Mouse (Mus musculus): ENCODE results near the gene Pcca. TPM values are rescaled to one million over a fixed set of nuclear protein-coding genes. Genes with fewer than 3 reads are reported as not detected.

Gene Pcca
- polyA plus RNA-seq, 1 experiment from 2014 or later: 31.6 TPM

DNA sequence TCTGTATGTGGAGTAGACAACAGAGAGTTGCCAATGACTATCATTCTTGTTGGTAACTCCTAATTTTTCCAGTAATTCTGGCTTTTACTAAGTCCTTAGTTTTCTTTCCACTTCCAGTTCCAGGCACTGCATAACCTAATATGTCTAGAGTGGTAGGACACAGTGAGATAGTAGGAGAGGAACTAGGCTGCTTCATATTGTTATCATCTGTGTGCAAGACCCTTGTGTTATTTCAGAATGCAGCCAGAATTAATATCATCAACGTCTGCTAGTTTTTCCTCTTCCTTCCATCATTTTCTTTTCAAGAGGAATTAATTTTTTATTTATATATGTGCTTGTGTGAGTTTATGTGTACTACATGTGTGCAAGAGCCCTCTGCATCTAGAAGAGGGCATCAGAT, 114.1 kb downstream of the Pcca start:
- ATAC-seq (ENCODE audit: low FRiP score): no peak
- DNase-seq (ENCODE audit: low spot score): no peak

DNA sequence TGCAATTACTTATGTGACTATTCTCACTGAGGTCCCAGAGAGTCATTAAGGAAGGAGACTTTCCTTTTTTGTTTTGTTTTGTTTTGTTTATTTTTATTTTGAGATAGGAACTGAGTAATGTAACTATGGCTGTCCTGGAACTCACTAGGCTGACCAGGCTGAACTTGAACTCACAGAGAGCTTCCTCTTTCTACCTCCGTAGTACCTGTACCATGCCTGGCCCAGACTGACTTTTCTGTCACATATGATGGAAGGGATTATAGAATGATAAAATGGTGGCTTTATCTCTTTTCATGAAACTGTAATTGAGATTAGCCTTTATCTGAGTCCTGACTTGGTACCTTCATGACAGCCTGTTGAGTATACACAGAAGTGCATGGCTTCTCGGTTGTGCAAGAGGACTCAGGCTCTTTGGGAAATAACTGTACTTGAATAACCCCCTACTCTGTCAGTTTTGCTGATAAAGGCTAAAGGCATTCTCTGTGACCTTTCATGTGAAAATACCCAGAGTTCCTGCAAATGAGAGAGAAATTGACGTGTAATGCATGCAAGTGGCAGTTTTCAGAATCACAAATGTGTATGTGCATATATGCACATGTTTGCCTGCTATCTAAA, 115.3 kb downstream of the Pcca start:
- no peak for ATAC-seq (ENCODE audit: low FRiP score)
- Histone ChIP-seq H3K4me3 (ENCODE audit: low read depth, low read length) (no peak overlapping the region), H3K27me3 (ENCODE audit: control insufficient read depth, insufficient read depth, low read length) (no peaks in the 10 kb centered on the region), H3K9me3 (ENCODE audit: control insufficient read depth, low read length) (no peaks in the 10 kb centered on the region), H3K36me3 (ENCODE audit: control insufficient read depth, insufficient read depth, low read length) (no peaks in the 10 kb centered on the region), H3K4me2 (replicated peaks; ENCODE audit: low read depth, low read length) (no peak overlapping the region), H3K9ac (ENCODE audit: low read depth, low read length) (no peak overlapping the region), H3K4me1 (replicated peaks; ENCODE audit: control insufficient read depth, insufficient read depth, low read length) (peaks cover 2% of the 10 kb centered on the region; the same call in 1 of the 2 replicates), H3K27ac (ENCODE audit: low read depth, low read length) (no peak overlapping the region)
- WGBS: 82% methylated on average over 3 of the region's 3 CpGs
- no peak for DNase-seq (ENCODE audit: low spot score)

More for the DNA sequence above, 114.1 kb downstream of the Pcca start:
- H3K27ac ChIP-seq (ENCODE audit: low read depth, low read length): no peak overlapping the region
- no peak overlapping the region for H3K4me3 ChIP-seq (ENCODE audit: low read depth, low read length)
- no peaks in the 10 kb centered on the region for H3K27me3 ChIP-seq (ENCODE audit: control insufficient read depth, insufficient read depth, low read length)
- H3K36me3 ChIP-seq (ENCODE audit: control insufficient read depth, insufficient read depth, low read length): no peaks in the 10 kb centered on the region
- no peaks in the 10 kb centered on the region for H3K9me3 ChIP-seq (ENCODE audit: control insufficient read depth, low read length)
- WGBS: 83% methylated on average over 1 of the region's 1 CpGs
- no peak overlapping the region for H3K4me2 ChIP-seq (replicated peaks; ENCODE audit: low read depth, low read length)
- H3K4me1 ChIP-seq (replicated peaks; ENCODE audit: control insufficient read depth, insufficient read depth, low read length): peaks cover 2% of the 10 kb centered on the region; the same call in 1 of the 2 replicates
- H3K9ac ChIP-seq (ENCODE audit: low read depth, low read length): no peak overlapping the region

DNA sequence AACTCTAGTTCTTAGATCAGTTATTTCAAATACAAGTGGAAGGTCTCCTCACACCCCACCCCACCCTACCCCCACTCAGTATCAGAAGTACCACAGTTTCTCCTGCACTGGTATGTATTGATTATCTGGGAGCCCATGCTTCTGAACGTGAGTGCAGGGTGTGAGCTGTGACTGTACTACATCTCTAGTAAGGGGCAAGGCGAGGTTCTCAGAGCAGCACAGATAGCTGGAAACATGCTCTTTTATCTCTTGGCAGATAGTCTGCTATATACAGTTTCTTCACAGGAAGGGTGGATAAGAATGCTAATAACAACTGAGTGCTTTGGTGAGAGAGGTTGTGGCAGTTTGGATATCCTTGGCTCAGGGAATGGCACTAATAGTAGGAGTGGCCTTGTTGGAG, 117.6 kb downstream of the Pcca start:
- Histone ChIP-seq H3K27me3 (ENCODE audit: control insufficient read depth, insufficient read depth, low read length) (no peaks in the 10 kb centered on the region), H3K36me3 (ENCODE audit: control insufficient read depth, insufficient read depth, low read length) (no peaks in the 10 kb centered on the region), H3K4me2 (replicated peaks; ENCODE audit: low read depth, low read length) (no peak overlapping the region), H3K9me3 (ENCODE audit: control insufficient read depth, low read length) (no peaks in the 10 kb centered on the region), H3K4me1 (replicated peaks; ENCODE audit: control insufficient read depth, insufficient read depth, low read length) (no peaks in the 10 kb centered on the region), H3K4me3 (ENCODE audit: low read depth, low read length) (no peak overlapping the region), H3K27ac (ENCODE audit: low read depth, low read length) (no peak overlapping the region), H3K9ac (ENCODE audit: low read depth, low read length) (no peak overlapping the region)
- DNase-seq (ENCODE audit: low spot score) (no peak), ATAC-seq (ENCODE audit: low FRiP score) (no peak)
- WGBS: 93% methylated on average over 2 of the region's 2 CpGs

DNA sequence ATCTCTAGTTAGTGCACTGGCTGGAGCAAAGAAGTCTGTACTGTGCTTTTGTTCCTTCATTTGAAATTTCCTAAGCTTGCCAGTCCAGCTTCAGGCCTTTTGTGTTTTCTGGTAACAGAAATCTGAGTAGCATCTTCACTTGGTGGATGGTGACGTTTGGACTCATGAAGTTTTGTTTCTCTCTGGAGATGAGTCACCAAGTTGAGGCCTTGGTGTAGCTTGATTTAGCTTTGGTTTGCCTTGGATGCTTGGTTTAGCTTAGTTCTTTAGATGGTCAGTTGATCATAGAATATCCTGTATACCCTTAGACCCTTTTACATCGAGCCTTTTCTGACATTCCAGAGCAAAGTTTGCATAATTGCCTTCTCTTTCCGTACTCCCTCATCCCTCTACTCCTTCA, 141.5 kb downstream of the Pcca start:
- no peak for DNase-seq (ENCODE audit: low spot score)
- Histone ChIP-seq H3K9me3 (ENCODE audit: control insufficient read depth, low read length) (no peaks in the 10 kb centered on the region), H3K4me1 (replicated peaks; ENCODE audit: control insufficient read depth, insufficient read depth, low read length) (no peaks in the 10 kb centered on the region), H3K36me3 (ENCODE audit: control insufficient read depth, insufficient read depth, low read length) (no peaks in the 10 kb centered on the region), H3K9ac (ENCODE audit: low read depth, low read length) (no peak overlapping the region), H3K27me3 (ENCODE audit: control insufficient read depth, insufficient read depth, low read length) (no peaks in the 10 kb centered on the region), H3K4me2 (replicated peaks; ENCODE audit: low read depth, low read length) (no peak overlapping the region), H3K4me3 (ENCODE audit: low read depth, low read length) (no peak overlapping the region), H3K27ac (ENCODE audit: low read depth, low read length) (no peak overlapping the region)
- 80% methylated on average over 3 of the region's 3 CpGs for WGBS
- no peak for ATAC-seq (ENCODE audit: low FRiP score)

DNA sequence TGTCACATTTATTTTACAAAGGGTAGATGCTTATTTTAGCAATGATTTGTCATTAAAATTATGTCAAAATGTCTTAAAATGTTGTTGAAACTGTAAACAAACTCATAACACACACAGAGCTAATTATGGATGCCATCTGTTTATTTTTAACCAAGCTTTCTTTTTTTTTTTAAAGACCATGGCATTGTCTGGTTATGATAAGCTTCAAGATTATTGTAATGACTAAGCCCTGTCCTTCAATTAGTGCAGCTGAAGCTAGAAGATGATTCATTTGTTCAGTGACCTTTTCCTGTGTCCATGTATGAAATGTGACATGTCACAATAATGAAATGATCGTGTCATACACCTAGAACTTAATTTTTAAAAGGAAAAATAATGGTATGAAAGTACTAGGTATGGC, 149.5 kb downstream of the Pcca start:
- no peak overlapping the region for H3K4me3 ChIP-seq (ENCODE audit: low read depth, low read length)
- no peaks in the 10 kb centered on the region for H3K4me1 ChIP-seq (replicated peaks; ENCODE audit: control insufficient read depth, insufficient read depth, low read length)
- no peaks in the 10 kb centered on the region for H3K9me3 ChIP-seq (ENCODE audit: control insufficient read depth, low read length)
- no peaks in the 10 kb centered on the region for H3K36me3 ChIP-seq (ENCODE audit: control insufficient read depth, insufficient read depth, low read length)
- WGBS: 88% methylated on average over 1 of the region's 1 CpGs
- H3K27me3 ChIP-seq (ENCODE audit: control insufficient read depth, insufficient read depth, low read length): no peaks in the 10 kb centered on the region
- no peak overlapping the region for H3K4me2 ChIP-seq (replicated peaks; ENCODE audit: low read depth, low read length)
- ATAC-seq (ENCODE audit: low FRiP score): no peak
- DNase-seq (ENCODE audit: low spot score): no peak
- H3K27ac ChIP-seq (ENCODE audit: low read depth, low read length): no peak overlapping the region
- no peak overlapping the region for H3K9ac ChIP-seq (ENCODE audit: low read depth, low read length)

DNA sequence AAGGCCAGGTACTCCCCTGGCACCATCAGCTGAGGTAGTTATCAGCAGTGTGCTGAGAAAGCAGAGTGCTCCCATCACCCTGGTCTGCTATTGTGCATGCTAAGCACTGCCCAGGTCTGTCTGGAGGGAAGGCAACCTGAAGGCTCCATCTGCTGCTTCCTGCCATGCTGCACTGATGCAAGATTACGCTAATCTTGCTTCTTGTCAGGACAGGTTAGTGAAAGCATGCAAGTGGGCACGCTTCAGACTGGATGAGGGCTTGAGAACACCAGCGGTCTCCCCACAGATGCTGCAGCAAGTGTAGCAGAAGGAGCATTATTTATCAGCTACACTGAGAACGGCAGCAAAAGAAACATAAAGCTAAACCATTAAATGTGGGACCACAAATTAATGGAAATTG, 150.1 kb downstream of the Pcca start:
- no peaks in the 10 kb centered on the region for H3K27me3 ChIP-seq (ENCODE audit: control insufficient read depth, insufficient read depth, low read length)
- no peak overlapping the region for H3K4me2 ChIP-seq (replicated peaks; ENCODE audit: low read depth, low read length)
- H3K36me3 ChIP-seq (ENCODE audit: control insufficient read depth, insufficient read depth, low read length): no peaks in the 10 kb centered on the region
- H3K4me3 ChIP-seq (ENCODE audit: low read depth, low read length): no peak overlapping the region
- no peaks in the 10 kb centered on the region for H3K4me1 ChIP-seq (replicated peaks; ENCODE audit: control insufficient read depth, insufficient read depth, low read length)
- ATAC-seq (ENCODE audit: low FRiP score): no peak
- H3K9me3 ChIP-seq (ENCODE audit: control insufficient read depth, low read length): no peaks in the 10 kb centered on the region
- no peak for DNase-seq (ENCODE audit: low spot score)
- no peak overlapping the region for H3K9ac ChIP-seq (ENCODE audit: low read depth, low read length)
- H3K27ac ChIP-seq (ENCODE audit: low read depth, low read length): no peak overlapping the region
- WGBS: 85% methylated on average over 4 of the region's 4 CpGs

DNA sequence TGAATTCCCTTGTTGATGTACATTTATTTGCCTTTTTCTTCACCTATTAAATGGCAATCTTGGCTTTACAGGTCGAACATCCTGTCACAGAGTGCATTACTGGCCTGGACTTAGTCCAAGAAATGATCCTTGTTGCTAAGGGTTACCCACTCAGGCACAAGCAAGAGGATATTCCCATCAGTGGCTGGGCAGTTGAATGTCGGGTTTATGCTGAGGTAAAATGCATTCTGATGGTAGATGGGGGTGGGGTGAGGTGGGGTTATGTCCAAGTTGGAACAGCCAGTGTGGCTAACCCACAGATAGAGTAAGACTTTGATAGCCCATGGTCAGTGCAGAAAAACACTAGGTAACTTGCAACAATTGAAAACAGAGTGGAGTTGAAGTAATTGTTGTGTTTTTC, 150.7 kb downstream of the Pcca start:
- H3K27ac ChIP-seq (ENCODE audit: low read depth, low read length): no peak overlapping the region
- DNase-seq (ENCODE audit: low spot score) (no peak), ATAC-seq (ENCODE audit: low FRiP score) (0 out of 2 replicates have a peak, but pooled peaks have one; percentile 12)
- H3K9me3 ChIP-seq (ENCODE audit: control insufficient read depth, low read length): no peaks in the 10 kb centered on the region
- H3K36me3 ChIP-seq (ENCODE audit: control insufficient read depth, insufficient read depth, low read length): no peaks in the 10 kb centered on the region
- WGBS: 45% methylated on average over 2 of the region's 2 CpGs
- H3K9ac ChIP-seq (ENCODE audit: low read depth, low read length): no peak overlapping the region
- H3K4me2 ChIP-seq (replicated peaks; ENCODE audit: low read depth, low read length): no peak overlapping the region
- H3K4me1 ChIP-seq (replicated peaks; ENCODE audit: control insufficient read depth, insufficient read depth, low read length): no peaks in the 10 kb centered on the region
- no peaks in the 10 kb centered on the region for H3K27me3 ChIP-seq (ENCODE audit: control insufficient read depth, insufficient read depth, low read length)
- no peak overlapping the region for H3K4me3 ChIP-seq (ENCODE audit: low read depth, low read length)

DNA sequence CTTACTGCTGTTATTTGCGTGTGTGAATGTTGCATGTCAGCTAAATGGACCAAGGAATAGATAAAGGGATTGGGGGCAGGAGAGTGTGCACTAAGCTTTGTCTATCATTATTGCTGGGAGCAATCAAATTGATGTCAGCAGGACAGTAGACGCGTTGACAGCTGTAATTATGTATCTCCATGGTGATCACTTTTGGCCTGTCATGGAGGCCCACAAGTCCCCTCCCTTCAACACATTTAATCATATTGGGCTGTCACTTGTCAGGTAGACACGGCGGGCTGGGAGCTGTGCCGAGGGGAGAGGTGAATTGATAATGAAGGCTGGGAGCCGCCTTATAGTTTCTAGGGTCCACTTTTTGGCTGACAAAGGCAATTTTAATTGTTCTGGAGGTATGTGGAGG, 153.3 kb downstream of the Pcca start:
- H3K27me3 ChIP-seq (ENCODE audit: control insufficient read depth, insufficient read depth, low read length): no peaks in the 10 kb centered on the region
- ATAC-seq (ENCODE audit: low FRiP score) (peak; percentile 54), DNase-seq (ENCODE audit: low spot score) (no peak)
- no peak overlapping the region for H3K4me3 ChIP-seq (ENCODE audit: low read depth, low read length)
- no peaks in the 10 kb centered on the region for H3K4me1 ChIP-seq (replicated peaks; ENCODE audit: control insufficient read depth, insufficient read depth, low read length)
- H3K27ac ChIP-seq (ENCODE audit: low read depth, low read length): no peak overlapping the region
- no peaks in the 10 kb centered on the region for H3K36me3 ChIP-seq (ENCODE audit: control insufficient read depth, insufficient read depth, low read length)
- no peaks in the 10 kb centered on the region for H3K9me3 ChIP-seq (ENCODE audit: control insufficient read depth, low read length)
- no peak overlapping the region for H3K9ac ChIP-seq (ENCODE audit: low read depth, low read length)
- WGBS: 52% methylated on average over 7 of the region's 7 CpGs
- no peak overlapping the region for H3K4me2 ChIP-seq (replicated peaks; ENCODE audit: low read depth, low read length)

DNA sequence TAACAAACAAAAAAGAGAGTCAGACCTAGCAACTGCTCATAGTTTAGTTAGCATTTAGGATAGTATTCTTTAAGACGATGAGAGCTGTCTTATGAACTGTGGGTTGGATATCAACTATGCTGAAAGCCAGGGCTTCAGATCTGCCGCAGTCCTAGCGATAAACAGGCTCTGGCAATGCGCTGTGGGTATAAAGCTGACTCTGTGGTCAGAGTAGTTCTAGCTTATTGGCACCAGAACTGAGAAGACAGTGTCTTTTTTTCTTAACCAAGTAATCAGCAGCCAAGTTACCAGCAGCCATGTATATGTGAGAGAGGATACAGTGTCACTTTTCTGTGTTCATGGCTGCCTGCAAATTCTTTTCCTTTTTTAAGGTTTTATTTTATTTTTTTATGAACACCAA, 154.3 kb downstream of the Pcca start:
- Histone ChIP-seq H3K4me2 (replicated peaks; ENCODE audit: low read depth, low read length) (no peak overlapping the region), H3K9me3 (ENCODE audit: control insufficient read depth, low read length) (no peaks in the 10 kb centered on the region), H3K4me1 (replicated peaks; ENCODE audit: control insufficient read depth, insufficient read depth, low read length) (no peaks in the 10 kb centered on the region), H3K27me3 (ENCODE audit: control insufficient read depth, insufficient read depth, low read length) (no peaks in the 10 kb centered on the region), H3K9ac (ENCODE audit: low read depth, low read length) (no peak overlapping the region), H3K27ac (ENCODE audit: low read depth, low read length) (no peak overlapping the region), H3K4me3 (ENCODE audit: low read depth, low read length) (no peak overlapping the region), H3K36me3 (ENCODE audit: control insufficient read depth, insufficient read depth, low read length) (no peaks in the 10 kb centered on the region)
- no peak for DNase-seq (ENCODE audit: low spot score)
- WGBS: 88% methylated on average over 4 of the region's 4 CpGs
- no peak for ATAC-seq (ENCODE audit: low FRiP score)
